Mouse (Mus musculus) ES-E14 (cell line): ENCODE measurements at regions not wholly inside any gene's neighbourhood (a gene's known extent, or its start where the extent isn't known, plus 50 kb on each side); places are given as distances from the start of the nearest gene placed in this dataset.

Source experiments
- CHD2 ChIP-seq: IDR thresholded peaks from 2 replicates; pipeline ENCODE4 v1.6.1; 2014; ENCODE audit warnings: mild to moderate bottlenecking, low read depth, low read length, inconsistent platforms
- HCFC1 ChIP-seq: IDR thresholded peaks from 2 replicates; pipeline ENCODE4 v1.6.1; 2012; ENCODE audit warnings: low read length, inconsistent platforms, borderline replicate concordance; ENCODE audit not compliant: insufficient read depth
- ZC3H11A ChIP-seq: IDR thresholded peaks from 2 replicates; pipeline ENCODE4 v1.6.1; 2012; ENCODE audit warnings: low read depth, mild to moderate bottlenecking, inconsistent platforms, low read length, borderline replicate concordance

DNA sequence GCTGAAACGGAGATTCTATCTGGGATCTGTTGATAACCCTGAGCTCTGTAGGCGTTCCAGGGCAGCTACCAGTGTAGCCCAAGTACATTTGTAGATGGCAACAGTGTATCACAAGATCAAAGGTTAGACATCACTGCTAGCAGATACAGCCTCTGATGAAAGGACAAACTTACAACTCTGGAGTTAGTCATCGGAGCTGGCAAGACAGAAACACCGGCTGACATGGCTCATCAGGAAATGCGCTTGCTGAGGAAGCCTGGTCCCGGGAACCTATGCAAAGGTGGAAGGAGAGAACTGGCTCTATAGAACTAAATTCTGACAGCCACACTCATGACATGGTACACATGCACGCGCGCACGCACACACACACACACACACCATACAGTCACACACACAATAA, 300.5 kb downstream of the Tns1 start:
- TF ChIP-seq ZC3H11A, result no peak
- TF ChIP-seq HCFC1, result no peak
- no peak for TF ChIP-seq CHD2
